Mouse (Mus musculus): ENCODE results near the gene Plcg2. TPM values are rescaled to one million over a fixed set of nuclear protein-coding genes. Genes with fewer than 3 reads are reported as not detected.

Gene Plcg2
- 1.3 and 5.4 TPM in 2 replicates for polyA plus RNA-seq (2015; fragmentation: Nextera tagmentation; extraction: Ambion mirVana)

DNA sequence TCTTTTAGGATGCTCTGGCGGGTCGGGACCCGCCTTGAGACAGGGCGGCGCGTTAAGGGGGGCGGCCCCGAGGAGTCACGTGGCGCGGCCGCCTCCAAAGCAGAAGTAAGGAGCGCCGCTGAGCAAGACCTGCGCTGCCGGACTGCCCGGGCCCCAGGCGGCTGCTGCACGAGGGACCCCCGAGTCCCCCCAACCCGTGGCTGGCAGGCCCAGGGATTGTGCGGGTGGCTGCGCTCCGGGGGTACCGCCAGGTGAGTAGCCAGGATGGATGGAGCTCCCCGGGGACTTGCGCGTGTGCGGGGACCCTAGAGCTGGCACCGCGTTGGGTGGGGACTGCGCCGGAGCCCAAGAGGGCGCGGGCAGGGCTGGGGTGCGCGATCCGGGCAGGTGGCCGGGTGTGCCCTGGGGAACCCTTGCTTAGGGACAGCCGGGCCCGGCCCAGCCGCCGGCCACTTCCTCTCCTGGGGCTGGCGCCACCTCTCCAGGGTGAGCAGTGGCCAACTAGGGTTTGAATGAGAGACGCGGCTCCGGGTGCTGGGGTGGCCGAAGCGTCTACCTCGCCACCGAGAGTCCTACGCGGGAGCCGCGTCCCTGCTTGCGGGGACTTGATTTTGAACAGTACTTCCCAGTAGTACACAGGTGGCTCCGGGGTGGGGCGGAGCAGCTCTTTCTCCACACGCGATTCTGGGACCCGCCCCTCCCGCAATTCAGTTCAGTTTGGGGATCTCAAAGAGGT, at the start of gene Plcg2:
TSS of gene Plcg2 (plus strand) at position 113 of the 736 bp plus-strand sequence.
- Histone ChIP-seq H3K27me3 (replicated peaks) (peaks cover 31% of the 10 kb centered on the region), H3K9ac (replicated peaks) (peak within 1 kb of the TSS; percentile 51), H3K27ac (replicated peaks) (no peak within 1 kb of the TSS), H3K4me1 (peaks cover 15% of the 10 kb centered on the region), H3K9me3 (replicated peaks) (no peaks in the 10 kb centered on the region), H3K36me3 (no peaks in the 10 kb centered on the region), H3K4me2 (peak within 1 kb of the TSS; percentile 100), H3K4me3 (replicated peaks) (peak within 1 kb of the TSS; percentile 56)
- no peak for ATAC-seq (ENCODE audit: low FRiP score)
- WGBS: 1% methylated on average over 61 of the region's 62 CpGs

DNA sequence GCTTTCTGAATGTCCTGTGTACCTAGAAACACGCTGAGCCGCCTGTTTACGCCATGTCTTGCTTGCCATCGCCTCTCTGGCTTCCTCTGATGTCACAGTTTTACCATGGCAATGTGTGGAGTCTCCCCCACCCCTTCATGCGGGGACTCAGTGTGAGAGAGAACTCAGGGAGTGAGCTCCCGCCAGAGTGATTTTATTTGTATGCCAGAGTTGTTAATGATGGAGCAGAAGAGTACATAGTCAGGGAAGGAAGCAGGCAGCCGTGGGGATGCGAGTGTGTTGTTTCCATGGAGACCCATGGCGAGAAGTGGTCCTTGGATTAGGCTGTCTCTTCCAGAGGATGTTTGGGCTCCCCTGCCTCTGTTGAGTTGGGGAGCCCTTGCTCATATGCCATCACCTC, 47.0 kb upstream of the Plcg2 start:
- Histone ChIP-seq H3K27ac (replicated peaks) (peak overlapping the region; percentile 54), H3K27me3 (replicated peaks) (no peaks in the 10 kb centered on the region), H3K9ac (replicated peaks) (no peak overlapping the region), H3K4me1 (peaks cover 32% of the 10 kb centered on the region), H3K9me3 (replicated peaks) (no peaks in the 10 kb centered on the region), H3K4me3 (replicated peaks) (no peak overlapping the region), H3K4me2 (no peak overlapping the region), H3K36me3 (peaks cover 76% of the 10 kb centered on the region)
- 44% methylated on average over 9 of the region's 9 CpGs for whole genome bisulfite sequencing
- ATAC-seq (ENCODE audit: low FRiP score): peak; percentile 29; the same call in 1 of the 2 replicates

DNA sequence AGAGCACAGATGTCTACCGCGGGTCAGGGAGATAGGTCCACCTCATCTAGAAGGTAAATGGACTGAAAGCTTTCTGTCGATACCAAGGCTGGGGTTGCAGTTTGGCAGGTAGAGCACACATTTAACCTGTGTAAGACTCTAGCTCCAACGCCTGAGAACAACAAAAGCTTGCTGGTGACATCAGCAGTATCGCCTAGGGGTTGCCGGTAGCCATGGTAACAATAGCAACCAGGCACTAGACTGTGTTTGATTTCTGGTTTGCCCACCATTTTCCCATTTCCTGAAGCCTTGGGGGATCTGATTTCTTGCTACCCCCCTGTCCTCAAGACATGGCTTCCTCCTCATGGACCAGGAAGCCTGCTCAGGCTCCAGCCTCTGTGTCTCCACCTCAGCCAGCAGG, 44.1 kb upstream of the Plcg2 start:
- WGBS: 75% methylated on average over 6 of the region's 6 CpGs
- H3K9me3 ChIP-seq (replicated peaks): no peaks in the 10 kb centered on the region
- no peak overlapping the region for H3K27ac ChIP-seq (replicated peaks)
- H3K9ac ChIP-seq (replicated peaks): no peak overlapping the region
- no peak overlapping the region for H3K4me3 ChIP-seq (replicated peaks)
- H3K27me3 ChIP-seq (replicated peaks): no peaks in the 10 kb centered on the region
- ATAC-seq (ENCODE audit: low FRiP score): no peak
- H3K4me1 ChIP-seq: peaks cover 24% of the 10 kb centered on the region
- no peak overlapping the region for H3K4me2 ChIP-seq
- peaks cover 74% of the 10 kb centered on the region for H3K36me3 ChIP-seq

DNA sequence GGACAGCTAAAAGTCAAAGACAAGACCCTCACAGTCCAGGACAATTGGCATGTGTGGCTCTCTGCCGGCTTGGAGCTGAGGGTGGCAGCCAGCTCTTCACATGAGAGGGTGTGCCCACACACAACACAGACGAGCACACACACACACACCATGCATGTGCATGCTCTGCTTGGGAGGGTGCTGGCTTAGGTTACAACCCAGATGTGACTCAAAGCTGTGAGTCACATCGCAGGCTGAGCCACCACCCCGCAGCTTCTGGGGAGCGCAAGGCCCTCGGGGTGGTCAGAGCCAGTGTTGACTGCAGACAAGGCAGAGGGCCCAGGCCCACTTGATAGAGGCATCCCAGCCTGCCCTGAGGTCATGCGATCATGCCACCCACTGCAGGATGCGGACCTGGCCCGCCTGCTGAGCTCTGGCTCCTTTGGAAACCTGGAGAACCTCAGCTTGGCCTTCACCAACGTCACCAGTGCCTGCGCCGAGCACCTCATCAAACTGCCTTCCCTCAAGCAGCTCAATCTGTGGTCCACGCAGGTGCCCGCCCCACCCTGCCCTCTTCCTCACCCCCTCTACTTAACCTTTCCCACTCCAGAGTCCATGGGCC, 43.5 kb upstream of the Plcg2 start:
- H3K4me3 ChIP-seq (replicated peaks): no peak overlapping the region
- H3K9ac ChIP-seq (replicated peaks): no peak overlapping the region
- 94% methylated on average over 14 of the region's 14 CpGs for WGBS
- H3K4me1 ChIP-seq: peaks cover 23% of the 10 kb centered on the region
- H3K4me2 ChIP-seq: no peak overlapping the region
- no peak overlapping the region for H3K27ac ChIP-seq (replicated peaks)
- H3K36me3 ChIP-seq: peaks cover 71% of the 10 kb centered on the region
- no peak for ATAC-seq (ENCODE audit: low FRiP score)
- H3K27me3 ChIP-seq (replicated peaks): no peaks in the 10 kb centered on the region
- H3K9me3 ChIP-seq (replicated peaks): no peaks in the 10 kb centered on the region

DNA sequence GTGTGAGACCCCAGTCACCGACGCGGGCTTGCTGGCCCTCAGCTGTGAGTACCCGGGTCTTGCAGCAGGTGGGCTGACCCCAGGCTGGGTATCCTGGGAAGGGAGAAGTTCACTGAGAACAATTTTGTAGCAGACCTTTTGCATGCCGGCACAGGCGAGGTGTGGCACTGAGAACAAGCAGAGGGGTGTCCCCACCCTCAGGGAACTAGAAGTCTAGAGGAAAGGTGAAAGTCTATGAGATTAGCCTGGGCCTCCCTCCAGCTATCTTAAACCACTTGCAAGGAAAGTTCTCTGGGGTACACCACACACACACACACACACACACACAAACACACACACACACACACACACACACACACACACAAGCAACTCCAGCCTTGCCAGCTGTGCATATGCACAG, 42.4 kb upstream of the Plcg2 start:
- Histone ChIP-seq H3K27ac (replicated peaks) (no peak overlapping the region), H3K4me1 (peaks cover 12% of the 10 kb centered on the region), H3K4me2 (no peak overlapping the region), H3K4me3 (replicated peaks) (no peak overlapping the region), H3K27me3 (replicated peaks) (no peaks in the 10 kb centered on the region), H3K9ac (replicated peaks) (no peak overlapping the region), H3K9me3 (replicated peaks) (no peaks in the 10 kb centered on the region), H3K36me3 (peaks cover 67% of the 10 kb centered on the region)
- 92% methylated on average over 6 of the region's 6 CpGs for WGBS
- no peak for ATAC-seq (ENCODE audit: low FRiP score)

DNA sequence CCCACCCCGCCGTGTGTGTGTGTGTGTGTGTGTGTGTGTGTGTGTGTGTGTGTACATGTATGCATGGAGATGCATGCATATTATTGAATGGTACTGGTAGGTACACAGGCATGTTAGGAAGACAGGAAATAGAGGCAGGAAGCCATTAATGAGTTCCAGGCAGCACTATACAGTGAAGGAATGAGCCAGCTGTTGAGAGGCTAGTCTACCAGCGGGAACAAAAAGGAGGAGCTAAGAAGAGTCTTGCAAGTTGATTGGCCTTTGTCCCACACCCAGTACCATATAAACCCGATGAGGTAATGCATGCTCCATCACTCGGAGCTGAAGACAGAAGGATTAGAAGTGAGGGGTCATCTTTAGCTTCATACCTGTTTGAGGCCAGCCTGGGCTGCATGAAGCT, 39.7 kb upstream of the Plcg2 start:
- H3K27me3 ChIP-seq (replicated peaks): no peaks in the 10 kb centered on the region
- 71% methylated on average over 4 of the region's 5 CpGs for WGBS
- H3K36me3 ChIP-seq: peaks cover 60% of the 10 kb centered on the region
- H3K4me2 ChIP-seq: no peak overlapping the region
- no peak overlapping the region for H3K9ac ChIP-seq (replicated peaks)
- H3K4me1 ChIP-seq: peaks cover 11% of the 10 kb centered on the region; the same call in 1 of the 2 replicates
- H3K27ac ChIP-seq (replicated peaks): no peak overlapping the region
- H3K4me3 ChIP-seq (replicated peaks): no peak overlapping the region
- ATAC-seq (ENCODE audit: low FRiP score): no peak
- no peaks in the 10 kb centered on the region for H3K9me3 ChIP-seq (replicated peaks)

DNA sequence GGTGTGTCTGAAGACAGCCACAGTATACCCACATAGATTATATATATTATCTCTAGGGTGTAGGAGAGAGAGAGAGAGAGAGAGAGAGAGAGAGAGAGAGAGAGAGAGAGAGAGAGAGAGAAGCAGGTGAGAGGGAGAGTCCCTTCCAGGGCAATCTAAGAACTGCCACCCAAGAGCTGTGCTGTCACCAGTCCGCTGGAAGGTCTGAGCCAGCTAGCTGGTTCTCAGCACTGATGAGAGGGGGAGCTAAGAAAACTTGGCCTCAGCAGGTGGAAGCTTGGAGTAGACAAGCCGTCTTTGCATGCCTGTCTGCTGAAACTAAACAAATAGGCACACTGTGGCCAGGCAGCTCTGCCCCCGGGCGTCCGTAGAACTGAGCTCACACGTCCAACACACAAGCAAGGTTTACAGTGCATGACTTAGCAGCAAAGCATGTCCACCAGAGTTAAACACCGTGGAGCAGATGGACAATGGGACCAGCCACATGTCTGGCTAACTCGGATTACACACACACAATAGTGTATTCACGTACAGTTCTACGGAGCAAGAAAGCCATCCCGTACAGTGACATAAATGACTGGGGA, 35.3 kb upstream of the Plcg2 start:
- no peak overlapping the region for H3K4me3 ChIP-seq (replicated peaks)
- H3K9me3 ChIP-seq (replicated peaks): no peaks in the 10 kb centered on the region
- H3K9ac ChIP-seq (replicated peaks): no peak overlapping the region
- 0 out of 2 replicates have a peak, but pooled peaks cover 12% of the 10 kb centered on the region for H3K4me1 ChIP-seq
- no peak overlapping the region for H3K4me2 ChIP-seq
- peaks cover 19% of the 10 kb centered on the region for H3K36me3 ChIP-seq
- whole genome bisulfite sequencing: 51% methylated on average over 11 of the region's 11 CpGs
- ATAC-seq (ENCODE audit: low FRiP score): no peak
- no peaks in the 10 kb centered on the region for H3K27me3 ChIP-seq (replicated peaks)
- peak overlapping the region; percentile 41 for H3K27ac ChIP-seq (replicated peaks)

DNA sequence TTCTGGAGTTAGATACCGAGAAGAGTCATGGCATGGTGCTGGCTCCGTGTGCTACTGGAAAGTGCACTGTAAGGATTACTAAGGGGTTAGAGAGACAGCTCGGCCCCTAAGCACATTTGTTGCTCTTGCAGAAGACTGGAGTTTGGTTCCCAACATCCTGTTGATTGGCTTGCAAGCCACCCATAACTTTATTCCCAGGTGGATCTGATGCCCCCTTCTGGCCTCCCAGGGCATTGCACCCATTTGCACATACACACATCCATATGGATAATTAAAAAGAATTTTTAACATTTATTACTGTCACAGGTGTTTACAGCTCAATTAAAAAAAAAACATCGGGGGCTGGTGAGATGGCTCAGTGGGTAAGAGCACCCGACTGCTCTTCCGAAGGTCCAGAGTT, 33.6 kb upstream of the Plcg2 start:
- Histone ChIP-seq H3K27me3 (replicated peaks) (no peaks in the 10 kb centered on the region), H3K27ac (replicated peaks) (no peak overlapping the region), H3K36me3 (peaks cover 10% of the 10 kb centered on the region), H3K9ac (replicated peaks) (no peak overlapping the region), H3K4me2 (no peak overlapping the region), H3K4me3 (replicated peaks) (no peak overlapping the region), H3K4me1 (peaks cover 13% of the 10 kb centered on the region), H3K9me3 (replicated peaks) (no peaks in the 10 kb centered on the region)
- WGBS: 92% methylated on average over 6 of the region's 6 CpGs
- no peak for ATAC-seq (ENCODE audit: low FRiP score)

DNA sequence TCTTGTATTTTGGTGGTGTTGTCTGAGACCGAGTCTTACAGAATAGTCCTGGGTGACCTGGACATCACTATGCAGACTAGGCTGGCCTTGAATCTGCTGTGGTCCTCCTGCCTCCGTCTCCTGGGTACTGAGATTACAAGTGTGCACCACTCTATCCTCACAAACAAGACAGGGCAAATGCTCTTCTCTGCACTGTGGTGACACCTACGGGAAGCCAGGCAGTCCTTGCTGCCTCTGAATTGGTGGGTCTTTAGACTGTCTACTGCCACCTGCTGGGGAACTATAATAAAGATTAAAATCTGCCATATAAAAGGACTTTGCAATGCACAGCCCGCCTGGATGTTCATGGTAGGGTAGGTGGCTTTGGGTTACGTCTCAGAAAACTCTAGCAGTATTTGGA, 32.8 kb upstream of the Plcg2 start:
- ATAC-seq (ENCODE audit: low FRiP score): peak; percentile 70
- 43% methylated on average over 5 of the region's 5 CpGs for whole genome bisulfite sequencing
- H3K4me1 ChIP-seq: peaks cover 20% of the 10 kb centered on the region
- peaks cover 6% of the 10 kb centered on the region for H3K36me3 ChIP-seq
- H3K27ac ChIP-seq (replicated peaks): no peak overlapping the region
- H3K9ac ChIP-seq (replicated peaks): no peak overlapping the region
- H3K27me3 ChIP-seq (replicated peaks): no peaks in the 10 kb centered on the region
- H3K4me3 ChIP-seq (replicated peaks): no peak overlapping the region
- H3K9me3 ChIP-seq (replicated peaks): no peaks in the 10 kb centered on the region
- H3K4me2 ChIP-seq: no peak overlapping the region

DNA sequence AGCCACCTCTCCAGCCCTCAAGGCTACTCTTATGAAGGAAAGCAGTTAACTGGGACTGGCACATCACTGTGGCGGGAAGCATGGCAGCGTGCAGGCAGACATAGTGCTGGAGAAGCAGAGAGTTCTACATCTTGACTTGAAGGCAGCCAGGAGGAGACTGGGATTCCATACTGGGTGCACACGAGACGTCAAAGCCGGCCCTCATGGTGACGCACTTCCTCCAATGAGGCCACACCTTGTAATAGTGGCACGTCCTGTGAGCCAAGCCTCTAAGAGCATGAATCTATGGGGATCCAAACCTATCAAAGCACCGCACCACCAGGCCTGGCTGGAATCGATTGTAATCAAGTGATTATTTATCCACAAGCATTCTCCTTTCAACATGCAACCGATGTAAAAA, 30.6 kb upstream of the Plcg2 start:
- H3K9me3 ChIP-seq (replicated peaks): no peaks in the 10 kb centered on the region
- 89% methylated on average over 10 of the region's 10 CpGs for WGBS
- no peaks in the 10 kb centered on the region for H3K27me3 ChIP-seq (replicated peaks)
- no peak overlapping the region for H3K4me3 ChIP-seq (replicated peaks)
- H3K4me1 ChIP-seq: peaks cover 29% of the 10 kb centered on the region
- no peak overlapping the region for H3K4me2 ChIP-seq
- no peak overlapping the region for H3K27ac ChIP-seq (replicated peaks)
- no peak overlapping the region for H3K9ac ChIP-seq (replicated peaks)
- ATAC-seq (ENCODE audit: low FRiP score): no peak
- H3K36me3 ChIP-seq: no peaks in the 10 kb centered on the region

DNA sequence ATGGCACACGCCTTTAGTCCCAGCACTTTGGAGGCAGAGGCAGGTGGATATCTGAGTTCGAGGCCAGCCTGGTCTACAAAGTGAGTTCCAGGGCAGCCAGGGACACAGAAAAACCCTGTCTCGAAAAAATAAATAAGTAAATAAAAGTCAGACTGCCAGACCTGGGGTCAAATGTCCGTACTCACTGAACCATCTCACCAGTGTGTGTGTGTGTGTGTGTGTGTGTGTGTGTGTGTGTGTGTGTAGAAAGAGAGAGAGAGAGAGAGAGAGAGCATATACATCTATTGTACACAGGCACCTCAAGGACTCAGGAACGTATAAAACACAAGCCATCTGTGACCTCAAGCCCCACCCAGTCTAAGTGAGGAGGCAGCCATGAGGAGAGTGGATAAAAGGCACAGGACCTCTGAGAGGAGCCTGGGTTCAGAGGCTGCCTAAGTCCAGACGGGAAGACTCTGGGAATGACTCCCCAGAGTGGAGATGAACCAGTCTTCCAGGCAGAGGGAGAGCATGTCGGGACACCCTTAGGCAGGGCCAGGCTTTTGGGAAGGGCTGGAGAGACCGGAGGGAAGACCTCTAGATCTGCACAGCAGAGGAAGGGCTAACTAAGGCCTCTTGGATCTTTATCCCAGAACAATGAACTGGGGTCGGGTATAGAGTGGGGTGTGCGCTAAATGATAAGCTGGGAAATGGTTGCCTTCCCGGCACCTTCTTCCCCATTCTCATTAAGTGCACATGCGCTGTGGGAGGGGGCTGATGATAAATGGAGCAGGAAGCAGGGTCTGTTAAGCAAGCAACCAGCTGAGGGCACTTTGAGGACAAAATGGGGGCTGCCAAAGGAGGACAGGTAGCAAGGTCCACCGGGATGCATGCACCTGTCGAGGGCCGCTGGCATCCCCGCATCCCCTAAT, 28.4 kb upstream of the Plcg2 start:
- Histone ChIP-seq H3K36me3 (no peaks in the 10 kb centered on the region), H3K9me3 (replicated peaks) (no peaks in the 10 kb centered on the region), H3K9ac (replicated peaks) (peak overlapping the region; percentile 37), H3K4me2 (peak overlapping the region; percentile 57), H3K27me3 (replicated peaks) (no peaks in the 10 kb centered on the region), H3K4me1 (peaks cover 24% of the 10 kb centered on the region), H3K4me3 (replicated peaks) (peak overlapping the region; percentile 20; the same call in 1 of the 2 replicates), H3K27ac (replicated peaks) (peak overlapping the region; percentile 88)
- peak; percentile 75 for ATAC-seq (ENCODE audit: low FRiP score)
- WGBS: 26% methylated on average over 16 of the region's 16 CpGs
